Mouse (Mus musculus): Measurements from ENCODE around the gene Agtrap.

Gene Agtrap

DNA sequence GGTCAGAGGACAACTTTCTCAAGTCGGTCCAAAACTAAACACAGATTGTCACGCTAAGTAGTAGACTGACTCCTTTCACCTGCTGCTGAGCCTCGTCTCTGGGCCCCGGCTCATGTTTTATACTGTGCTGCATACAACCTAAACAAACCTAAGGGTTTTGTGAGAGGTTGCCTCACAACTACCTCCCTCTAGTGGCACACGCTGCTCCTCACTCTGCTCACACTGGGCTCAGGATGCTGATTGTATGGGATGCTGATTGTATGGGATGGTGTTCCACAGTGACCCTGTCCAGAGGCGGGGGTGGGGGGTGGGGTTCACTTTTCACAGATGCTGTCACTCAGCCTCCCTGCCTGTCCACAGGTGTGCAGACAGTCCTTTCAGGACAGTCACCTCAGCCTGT is 8.6 kb downstream of the Agtrap start:
- DNase-seq (ENCODE audit: extremely low read depth, low read depth, low spot score): no peak

DNA sequence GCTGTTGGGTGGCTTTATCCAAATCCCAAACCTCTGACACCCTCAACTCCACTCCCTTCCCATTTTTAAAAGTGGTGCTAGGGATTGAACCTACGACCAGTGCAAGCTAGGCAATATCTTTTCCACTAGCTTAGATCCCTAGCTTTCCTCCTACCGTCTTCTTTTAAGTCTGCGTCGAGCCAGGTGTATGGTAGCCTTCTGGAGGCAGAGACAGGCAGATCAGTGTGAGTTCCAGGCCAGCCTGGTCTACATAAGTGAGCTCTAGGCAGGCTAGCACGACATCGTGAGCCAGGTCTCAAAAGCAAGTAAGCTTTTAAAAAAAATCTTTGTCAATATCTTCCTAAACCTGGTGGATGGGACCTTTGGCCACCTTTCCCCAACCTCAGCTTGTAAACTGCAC is 11.9 kb downstream of the Agtrap start:
- DNase-seq (ENCODE audit: extremely low read depth, low read depth, low spot score): no peak

DNA sequence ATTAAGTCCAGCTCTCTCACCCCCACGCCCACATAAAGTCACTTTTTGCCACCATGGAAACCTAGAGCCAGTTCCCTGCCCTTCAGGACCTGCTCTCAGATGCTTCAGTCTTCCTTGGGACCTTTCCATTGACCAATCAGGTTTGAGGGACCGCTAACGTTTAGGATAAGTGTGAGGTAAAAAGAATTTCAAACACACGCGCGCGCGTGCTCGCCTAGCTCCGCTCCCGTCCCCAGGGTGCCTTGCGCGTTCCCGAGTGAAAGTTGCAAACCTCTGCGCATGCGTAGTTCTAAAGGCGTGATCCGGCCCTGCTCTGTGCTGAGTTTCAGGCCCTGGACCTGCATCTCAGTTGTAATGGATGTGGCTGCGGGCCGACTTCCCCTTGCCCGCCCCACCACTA is 12.6 kb downstream of the Agtrap start:
- DNase-seq (ENCODE audit: extremely low read depth, low read depth, low spot score): no peak

DNA sequence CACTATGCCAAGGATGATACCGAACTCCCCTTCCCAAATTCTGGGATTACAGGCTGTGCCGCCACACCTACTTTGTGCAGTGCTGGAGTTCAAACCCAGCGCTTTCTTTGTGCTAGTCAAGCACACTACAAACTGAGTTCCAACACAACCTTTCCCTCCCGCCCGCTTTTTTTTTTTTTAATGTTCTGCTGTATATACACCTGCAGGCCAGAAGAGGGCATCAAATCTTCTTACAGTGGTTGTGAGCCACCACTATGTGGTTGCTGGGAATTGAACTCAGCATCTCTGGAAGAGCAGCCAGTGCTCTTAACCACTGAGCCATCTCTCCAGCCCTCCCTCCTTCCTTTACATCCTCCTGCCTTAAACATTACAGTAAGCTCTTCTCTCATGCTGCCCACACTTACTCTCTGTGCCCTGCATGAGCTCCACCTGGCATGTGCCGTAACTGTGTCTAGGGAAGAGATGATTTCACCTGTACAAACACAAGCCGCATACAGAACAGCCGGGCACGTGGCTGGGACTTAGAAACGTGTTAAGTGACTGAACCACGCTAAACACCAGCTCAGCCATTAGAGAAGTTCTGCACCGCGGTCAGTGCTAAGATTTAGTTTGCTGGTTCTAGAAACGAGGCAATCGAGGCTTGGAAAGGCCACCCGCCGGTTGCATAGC is 13.2 kb downstream of the Agtrap start:
- DNase-seq (ENCODE audit: extremely low read depth, low read depth, low spot score): no peak

DNA sequence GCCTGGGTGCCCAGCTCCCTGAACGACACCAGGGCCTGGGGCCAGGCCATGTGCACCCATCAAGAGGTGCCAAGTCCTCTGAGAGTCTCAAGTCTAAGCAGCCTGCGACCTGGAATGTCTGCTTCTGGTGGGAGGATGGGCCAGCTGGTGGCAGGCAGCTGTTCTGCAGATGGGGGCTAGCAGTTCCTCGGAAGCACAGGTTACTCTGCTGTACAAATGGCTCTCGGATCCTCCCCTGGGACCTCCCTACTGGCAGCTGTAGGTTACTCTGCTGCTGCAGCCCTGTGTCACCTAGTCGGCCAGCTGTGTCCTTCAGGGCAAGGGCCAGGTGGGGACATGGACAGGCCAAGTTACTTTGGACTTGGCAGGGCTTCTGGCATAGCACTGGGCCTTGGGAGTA is 16.3 kb downstream of the Agtrap start:
- DNase-seq (ENCODE audit: extremely low read depth, low read depth, low spot score): no peak

DNA sequence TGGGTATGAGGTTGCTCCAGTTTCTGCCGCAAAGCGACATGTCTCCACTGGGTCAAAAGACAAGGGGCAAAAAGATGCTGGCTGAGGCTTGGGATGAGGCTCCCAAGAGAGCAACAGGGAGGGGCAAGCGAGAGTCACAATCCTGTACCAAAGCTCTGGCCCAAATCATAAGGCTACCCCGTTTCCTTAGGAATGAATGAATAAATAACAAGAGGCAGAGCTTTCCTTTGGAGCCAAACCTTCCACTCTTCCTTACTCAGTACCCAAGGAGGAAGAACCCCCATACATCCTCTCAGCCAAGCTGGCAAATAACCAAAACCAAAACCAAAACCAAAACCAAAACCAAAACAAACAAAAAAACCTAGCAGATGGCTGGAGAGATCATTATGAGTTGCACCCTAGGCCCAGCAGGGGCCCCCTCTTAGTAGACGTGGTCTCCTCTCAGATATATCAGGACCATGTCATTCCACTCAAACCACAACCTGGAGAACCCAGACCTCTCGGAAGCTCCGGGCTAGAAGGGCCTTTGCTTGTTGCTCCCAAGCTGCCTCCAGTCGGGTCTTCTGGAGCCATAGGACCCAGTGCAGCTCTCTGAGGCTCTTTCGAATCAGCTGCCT is 18.1 kb downstream of the Agtrap start:
- no peak for DNase-seq (ENCODE audit: extremely low read depth, low read depth, low spot score)

DNA sequence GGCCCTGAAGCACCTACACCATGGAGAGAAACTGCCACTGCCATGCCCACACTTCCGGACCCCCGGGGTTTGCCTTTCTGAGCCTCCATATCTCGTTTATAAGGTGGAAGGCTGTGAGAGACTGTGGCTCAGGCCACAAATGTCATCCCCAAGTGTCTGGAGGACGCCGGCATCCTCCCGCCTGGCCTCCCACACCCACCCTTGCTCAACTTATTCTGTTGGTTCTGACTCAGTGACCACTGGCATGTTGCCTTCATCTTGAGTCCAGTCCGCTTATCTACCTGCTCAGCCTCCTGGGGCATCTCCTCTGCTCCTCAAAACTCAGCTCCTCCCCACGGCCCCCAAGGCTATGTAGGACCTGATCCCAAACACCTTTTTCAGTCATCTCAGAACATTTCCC is 20.5 kb downstream of the Agtrap start:
- no peak for DNase-seq (ENCODE audit: extremely low read depth, low read depth, low spot score)

DNA sequence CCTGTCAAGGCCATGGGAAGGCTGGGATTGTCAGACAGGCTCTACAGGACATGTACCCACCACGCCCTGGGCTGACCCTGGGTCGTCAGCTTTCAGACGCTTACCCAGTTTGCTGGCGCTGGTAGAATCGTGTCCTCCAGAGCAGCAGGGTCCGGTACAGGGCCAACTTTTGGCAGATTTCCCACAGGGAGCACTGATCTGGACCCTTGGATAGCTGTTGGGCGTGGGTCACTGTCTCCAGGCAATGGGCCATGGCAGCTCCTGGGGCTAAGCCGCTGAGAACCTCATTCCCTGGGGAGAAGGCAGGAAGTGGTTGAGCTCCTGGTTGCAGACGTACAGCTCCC is 21.5 kb downstream of the Agtrap start:
- no peak for DNase-seq (ENCODE audit: extremely low read depth, low read depth, low spot score)

DNA sequence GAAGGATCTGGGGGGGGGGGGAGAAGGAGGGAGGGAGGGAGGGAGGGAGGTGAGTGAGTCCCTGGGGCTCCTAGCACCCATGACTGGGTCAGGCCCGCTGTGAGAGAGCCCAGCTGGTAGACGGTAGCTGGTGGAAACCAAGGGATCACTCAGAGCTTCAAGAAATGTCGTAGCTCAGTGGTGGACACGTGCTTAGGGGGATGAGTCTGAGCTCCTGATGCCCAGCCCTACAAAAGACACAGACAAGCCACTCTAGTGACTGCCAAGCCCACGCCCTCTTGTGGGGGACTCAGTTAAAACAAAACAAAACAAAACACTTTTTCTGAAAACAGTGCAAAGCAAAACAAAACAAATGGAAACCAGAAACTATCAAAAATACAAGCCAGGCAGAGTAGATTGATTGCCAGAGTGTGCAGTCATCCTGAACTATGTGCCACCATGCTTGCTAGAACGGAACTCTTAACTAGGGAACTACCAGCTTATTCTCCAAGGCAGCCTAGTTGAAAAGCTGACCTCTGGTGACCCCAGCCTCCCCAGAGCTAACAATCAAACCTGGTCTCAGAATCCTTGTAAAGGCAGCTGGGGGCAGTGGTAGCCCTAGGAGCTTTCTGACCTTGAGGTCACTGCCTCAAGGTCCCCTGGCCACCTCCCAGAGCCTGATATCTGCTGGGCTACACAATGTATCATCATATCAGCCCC is 22.0 kb downstream of the Agtrap start:
- no peak for DNase-seq (ENCODE audit: extremely low read depth, low read depth, low spot score)

DNA sequence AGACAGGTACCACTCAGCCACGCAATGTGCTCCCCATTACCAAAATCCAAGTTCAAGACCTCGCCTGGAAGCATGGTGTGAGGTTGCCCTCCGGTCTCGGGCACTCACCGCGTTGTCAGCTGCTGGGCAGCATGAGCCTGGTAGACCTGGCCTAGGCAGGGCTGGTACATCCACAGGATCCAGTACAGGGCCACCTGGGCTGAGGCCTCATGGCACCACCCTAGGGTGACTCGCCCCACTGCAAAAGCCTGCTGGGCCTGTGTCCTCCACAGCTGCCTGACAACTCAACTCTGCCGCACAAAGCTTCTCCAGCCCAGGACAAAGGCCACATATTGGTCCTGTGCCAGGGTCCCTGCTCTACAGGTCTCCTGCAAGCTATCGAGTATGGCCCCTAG is 26.7 kb downstream of the Agtrap start:
- DNase-seq (ENCODE audit: extremely low read depth, low read depth, low spot score): no peak

DNA sequence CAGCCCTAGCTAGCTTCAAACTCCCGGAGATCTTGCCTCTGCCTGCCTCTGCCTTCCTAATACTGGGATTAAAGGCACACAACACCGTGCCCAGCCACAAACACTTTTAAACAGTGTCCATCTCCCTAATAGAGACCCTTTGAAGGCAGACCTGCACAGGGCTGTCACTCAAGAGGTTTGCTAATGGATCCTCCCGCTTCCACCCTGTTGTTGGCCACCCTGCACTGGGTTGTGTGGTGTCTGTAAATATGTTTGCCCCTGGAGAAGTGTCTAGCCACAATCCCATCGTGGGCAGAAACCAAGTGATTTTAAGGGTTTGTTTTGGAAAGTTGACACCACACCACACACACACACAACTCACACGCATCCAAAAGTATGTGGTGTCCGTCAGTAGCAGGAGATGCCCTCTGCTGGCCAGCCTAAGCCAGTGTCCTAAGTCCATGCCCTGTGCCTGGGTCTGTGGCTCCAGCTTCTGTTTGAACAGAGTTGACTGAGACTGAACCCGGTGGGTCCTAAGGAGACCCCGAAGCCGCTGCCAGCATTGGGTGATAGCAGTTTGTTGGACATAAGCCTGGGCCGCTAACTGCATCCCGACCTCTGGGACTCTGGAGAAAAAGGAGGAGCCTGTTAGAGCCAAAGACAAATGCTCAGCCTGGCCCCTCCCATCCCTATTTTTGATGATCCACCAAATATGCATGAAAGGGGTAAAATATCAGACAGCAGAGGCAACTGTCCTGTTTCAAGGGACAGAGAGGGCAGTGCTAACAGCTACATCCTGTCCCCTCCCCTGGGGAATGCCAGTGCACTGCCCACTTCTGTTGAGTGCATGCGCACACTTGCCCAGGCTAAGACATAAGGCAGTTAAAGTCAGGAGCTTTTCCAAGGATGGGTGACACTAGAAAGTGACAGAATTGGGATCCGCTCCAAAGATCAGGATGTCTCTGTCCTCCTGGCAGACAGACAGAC is 27.4 kb downstream of the Agtrap start:
- DNase-seq (ENCODE audit: extremely low read depth, low read depth, low spot score): no peak

DNA sequence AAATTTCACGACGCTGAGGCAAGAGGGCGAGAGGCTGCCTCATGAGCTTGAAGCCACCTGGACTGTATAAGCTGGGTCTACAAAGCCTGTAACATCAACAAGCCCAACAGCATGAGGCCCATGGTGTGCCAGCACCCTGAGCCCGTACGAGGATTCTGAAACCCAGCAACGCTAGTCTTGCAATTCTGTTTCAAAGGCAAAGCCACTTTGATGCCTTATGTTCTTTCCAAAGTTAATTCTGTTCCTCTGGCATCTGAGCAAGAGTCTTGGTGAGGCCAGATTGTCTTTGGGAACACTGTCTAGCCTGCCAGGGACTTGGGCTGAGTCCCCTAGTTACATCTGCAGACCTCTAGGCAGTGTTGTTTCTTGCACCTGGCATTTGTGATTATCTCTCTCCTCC is 28.8 kb downstream of the Agtrap start:
- no peak for DNase-seq (ENCODE audit: extremely low read depth, low read depth, low spot score)

DNA sequence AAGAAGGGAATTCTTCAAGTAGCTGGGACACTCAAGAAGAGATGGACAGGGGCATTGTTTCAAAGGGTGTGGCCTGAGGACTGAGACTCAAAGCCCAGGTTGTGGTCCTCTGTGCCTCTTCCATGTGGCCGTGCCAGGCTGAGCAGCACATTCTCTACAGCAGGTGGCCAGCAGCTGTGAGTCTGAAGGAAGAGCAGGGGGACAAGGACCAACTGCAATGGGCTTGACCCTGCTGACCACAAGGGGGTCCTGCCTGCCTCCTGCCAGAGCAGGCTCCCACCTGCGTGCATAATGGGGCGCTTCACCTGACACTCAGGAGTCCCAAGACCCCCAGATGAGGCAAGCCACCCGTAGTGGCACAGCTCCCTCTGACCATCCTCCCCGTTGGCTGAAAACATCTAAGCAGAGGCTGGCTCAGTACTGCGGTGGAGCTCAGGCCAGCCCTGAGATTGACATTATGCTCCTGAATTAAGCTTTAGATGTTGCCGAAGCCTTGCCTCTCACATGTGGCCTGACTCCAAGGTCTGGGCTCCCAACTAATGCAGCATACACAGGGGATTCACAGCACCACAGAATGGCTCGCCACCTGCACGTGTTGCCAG is 29.5 kb downstream of the Agtrap start:
- DNase-seq (ENCODE audit: extremely low read depth, low read depth, low spot score): no peak

DNA sequence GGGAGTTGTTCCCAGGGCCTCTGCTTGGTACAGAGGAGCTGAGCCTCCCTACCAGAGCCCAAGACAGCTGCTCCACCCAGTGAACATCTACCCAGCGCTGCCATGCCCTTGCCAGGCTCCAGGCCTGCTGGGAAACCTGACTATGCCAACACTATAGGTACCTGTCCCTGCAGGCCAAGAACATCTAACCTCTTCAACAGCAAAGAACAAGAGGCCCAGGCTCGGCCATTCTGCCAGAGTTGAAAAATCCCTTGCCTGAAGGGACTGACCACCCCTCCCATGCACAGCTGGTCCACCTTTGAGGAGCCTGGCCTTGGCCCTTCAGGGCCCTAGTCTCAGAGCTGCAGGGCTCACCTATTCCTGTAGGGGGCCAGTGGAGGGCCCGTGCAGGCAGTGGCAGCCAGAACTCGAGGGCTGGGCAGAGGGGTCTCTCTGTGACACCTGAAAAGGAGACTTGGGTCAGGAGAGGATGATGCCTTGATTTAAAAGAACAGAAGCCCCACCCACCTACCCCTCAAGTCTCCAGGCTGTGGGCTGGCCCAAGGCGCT is 30.1 kb downstream of the Agtrap start:
- no peak for DNase-seq (ENCODE audit: extremely low read depth, low read depth, low spot score)

DNA sequence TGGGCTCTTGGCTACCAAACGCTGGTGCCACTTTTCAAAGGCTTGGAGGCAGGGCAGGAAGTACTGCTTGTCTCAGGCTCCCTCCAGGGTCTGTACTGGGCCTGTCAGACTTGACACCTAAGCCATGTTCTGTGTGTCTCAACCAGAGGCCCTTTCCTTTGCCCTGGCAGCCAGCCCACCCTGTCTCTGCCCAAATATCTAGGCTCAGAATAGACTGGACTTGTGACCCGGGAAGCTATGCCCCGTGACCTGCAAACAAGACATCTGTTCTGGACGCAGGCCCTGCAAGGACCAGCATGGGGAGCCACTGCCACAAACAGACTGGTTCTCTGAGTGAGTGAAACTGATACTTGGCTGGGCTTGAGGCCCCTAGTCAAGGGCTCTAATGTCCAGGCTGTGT is 31.0 kb downstream of the Agtrap start:
- DNase-seq (ENCODE audit: extremely low read depth, low read depth, low spot score): no peak

DNA sequence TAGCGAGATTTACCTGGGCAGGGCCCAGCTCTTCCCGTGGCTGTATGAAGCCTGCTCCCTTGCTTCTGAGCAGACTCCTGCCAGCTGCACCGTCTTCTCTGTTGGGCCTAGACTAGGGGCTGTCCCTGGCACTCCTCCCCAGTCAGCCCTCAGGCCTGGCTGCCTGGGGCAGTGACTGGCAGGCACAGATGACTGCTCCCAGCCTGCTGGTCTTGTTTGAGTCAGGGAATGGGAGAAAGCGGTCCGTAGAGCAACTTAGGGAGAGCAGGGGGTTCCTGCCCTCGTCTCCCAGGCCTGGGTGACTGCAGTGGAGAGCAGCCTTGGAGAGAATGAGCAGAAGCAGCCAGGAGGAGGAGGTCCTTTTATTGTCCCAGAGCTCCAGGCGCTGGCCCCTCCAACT is 31.6 kb downstream of the Agtrap start:
- DNase-seq (ENCODE audit: extremely low read depth, low read depth, low spot score): no peak

DNA sequence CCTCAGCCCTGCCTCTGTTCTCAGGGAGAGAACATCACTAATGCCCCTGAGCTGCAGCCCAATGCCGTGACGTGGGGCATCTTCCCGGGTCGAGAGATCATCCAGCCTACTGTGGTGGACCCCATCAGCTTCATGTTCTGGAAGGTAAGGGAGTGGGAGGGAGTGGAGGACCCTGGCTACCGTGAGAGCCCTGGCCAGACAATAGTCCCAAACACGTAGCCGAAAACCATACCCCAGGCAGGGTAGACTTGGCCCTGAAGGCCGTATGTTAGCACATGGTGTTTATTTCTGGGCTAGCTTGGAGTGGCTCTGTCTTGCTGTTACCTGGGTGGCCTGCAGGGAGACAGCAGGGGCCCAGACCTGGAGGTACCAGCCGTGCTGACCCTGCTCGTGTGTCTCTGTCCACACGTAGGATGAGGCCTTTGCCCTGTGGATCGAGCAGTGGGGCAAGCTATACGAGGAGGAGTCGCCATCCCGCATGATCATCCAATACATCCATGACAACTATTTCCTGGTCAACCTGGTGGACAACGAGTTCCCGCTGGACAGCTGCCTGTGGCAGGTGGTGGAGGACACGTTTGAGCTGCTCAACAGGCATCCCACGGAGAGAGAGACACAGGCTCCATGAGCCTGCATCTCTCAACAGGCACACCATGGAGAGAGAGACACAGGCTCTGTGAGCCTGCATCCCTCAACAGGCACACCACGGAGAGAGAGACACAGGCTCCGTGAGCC is 32.7 kb downstream of the Agtrap start:
- no peak for DNase-seq (ENCODE audit: extremely low read depth, low read depth, low spot score)

DNA sequence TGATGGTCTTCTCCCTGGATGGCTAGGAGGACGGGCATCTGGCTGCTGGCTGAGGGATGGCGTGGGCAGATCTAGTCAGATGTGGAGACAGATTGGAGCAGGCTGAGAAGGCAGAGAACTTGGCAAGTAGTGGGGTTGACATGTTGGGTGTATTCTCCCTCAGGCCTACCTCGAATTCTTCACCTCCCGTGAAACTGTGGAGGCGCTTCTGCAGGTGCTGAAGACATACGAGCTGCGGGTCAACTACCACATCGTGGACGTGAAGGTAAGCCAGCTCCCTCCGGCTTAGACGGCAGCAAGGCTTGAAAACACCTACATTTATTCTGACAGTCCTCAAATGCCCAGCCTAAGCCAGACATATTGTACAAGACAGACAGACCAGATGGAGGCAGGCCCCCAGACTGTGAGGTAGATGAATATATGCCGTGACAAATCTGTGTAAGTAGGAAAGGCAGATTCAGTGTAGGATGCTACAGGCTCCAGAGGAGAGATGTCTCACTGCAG is 34.4 kb downstream of the Agtrap start:
- no peak for DNase-seq (ENCODE audit: extremely low read depth, low read depth, low spot score)

DNA sequence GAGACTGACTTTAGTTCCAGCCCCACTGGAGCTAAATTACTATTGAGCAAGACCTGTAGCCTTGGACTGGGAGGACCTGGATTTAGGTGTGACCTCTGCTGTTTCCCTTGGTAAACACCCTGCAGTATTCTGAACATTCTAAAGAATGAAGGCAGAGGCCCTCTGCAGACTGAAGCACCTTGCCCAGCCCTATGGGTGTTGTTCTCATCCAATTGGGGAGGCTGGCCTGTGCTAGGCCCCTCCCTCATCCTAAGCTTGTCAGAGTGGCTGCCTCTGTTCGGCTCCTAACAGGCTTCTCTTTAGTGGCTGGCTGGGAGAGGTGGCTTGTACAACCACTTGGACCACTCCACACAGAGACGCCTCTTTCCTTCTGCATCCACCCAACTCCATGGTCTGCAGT is 34.9 kb downstream of the Agtrap start:
- no peak for DNase-seq (ENCODE audit: extremely low read depth, low read depth, low spot score)

DNA sequence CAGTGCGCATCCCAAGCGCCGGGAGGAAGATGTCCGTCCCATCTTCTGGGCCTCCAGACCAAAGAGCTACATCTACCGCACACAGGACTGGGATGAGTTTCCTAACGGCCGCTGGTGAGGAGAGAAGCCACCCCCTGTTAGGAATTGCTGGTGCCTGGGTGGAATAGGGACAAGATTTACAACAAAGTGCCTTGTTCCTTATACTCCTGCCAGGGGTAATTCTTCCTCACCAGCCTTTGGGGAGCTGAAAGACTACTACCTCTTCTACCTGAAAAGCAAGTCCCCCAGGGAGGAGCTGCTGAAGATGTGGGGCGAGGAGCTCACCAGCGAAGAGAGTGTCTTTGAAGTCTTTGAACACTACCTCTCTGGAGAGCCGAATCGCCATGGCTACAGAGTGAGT is 35.9 kb downstream of the Agtrap start:
- DNase-seq (ENCODE audit: extremely low read depth, low read depth, low spot score): no peak

All from fat pad, adult 2 months (tissue).